Mouse (Mus musculus) T-helper 1 cell (primary cell): ENCODE results near the gene Tuba1b.
"Not testable (repeated sequence)": the region's sequence is repeated elsewhere in the genome, so short reads cannot be mapped to it uniquely, and the experiment has no call there.

Experiments used
- in situ Hi-C: fragments of 300-600 bp; cut with MboI, MseI; formaldehyde crosslinking; loops from one replicate; pipeline ENCODE4 v1.15.1; 2025; ENCODE audit warnings: high pct_unique_total_duplicates

Gene Tuba1b

DNA sequence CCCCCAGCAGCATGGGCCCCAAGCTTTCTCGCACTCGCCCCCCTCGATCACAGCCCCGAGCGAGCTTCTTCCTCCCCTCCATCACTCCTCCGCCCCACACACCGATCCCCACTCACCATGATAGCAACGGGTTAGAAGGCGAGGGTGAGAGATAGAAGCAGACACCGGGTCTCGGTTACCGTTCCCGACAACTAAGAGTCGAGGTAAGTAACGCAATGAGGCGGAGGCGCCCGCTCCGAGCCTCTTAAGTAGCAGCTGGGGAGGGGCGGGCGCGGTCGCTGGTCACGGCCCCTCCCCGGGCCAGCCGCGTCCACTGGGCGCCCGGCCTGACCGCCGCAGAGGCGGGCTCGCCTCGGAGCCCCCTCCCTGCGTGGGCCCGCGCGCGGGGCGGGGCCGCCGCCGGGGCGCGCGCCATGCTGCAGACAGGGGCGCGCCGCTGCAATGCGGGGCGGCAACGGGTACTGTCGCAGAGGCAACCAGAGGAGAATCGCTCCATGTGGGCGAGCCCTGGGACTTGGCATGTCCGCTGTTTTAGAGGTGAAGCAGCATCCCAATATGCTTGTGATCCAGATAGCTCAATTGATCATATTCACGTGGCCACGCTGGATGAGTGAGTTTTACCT, at the start of gene Tuba1b:
TSS of gene Tuba1b (minus strand) at position 349 of the 623 bp plus-strand sequence.
- in situ Hi-C loops: loop anchor here (5.0 to 10.0 kb wide), 2 partner anchors 98 to 310 kb away; no protein-coding TSS in a partner anchor

DNA sequence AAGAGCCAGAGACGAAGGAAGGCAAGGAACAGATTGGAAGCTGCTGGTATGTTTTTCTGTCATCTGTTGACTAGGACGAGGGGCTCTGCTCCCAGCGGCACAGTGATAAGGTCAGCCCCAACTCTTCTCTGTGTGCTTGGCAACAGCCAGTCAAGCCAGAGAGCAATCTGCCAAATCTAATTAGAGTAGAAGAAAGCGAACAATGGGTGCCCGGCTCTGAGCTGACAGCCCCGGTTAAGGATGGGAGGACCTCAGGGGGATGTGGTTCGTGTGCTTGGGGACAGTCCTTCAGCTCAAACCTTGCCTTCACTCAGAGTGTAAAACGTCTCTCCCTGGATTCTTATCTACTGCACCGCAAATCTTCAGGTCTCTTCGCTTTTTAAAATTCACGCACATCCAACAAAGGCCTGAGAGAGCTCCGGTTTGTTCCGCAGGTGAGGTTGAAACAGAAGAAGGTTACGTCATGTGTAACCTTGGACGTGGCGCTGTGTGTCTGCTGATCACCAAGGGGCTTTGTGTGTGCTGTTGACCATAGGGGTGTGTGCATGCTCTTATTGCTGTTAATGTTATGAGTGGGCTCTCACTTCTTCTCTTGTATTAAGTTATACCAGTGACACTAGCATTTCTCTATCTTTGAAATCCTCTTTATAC, 49.2 kb upstream of the Tuba1b start:
- in situ Hi-C loops: loop anchor here (5.0 kb wide), 1 partner anchor 41 kb away; no protein-coding TSS in a partner anchor

DNA sequence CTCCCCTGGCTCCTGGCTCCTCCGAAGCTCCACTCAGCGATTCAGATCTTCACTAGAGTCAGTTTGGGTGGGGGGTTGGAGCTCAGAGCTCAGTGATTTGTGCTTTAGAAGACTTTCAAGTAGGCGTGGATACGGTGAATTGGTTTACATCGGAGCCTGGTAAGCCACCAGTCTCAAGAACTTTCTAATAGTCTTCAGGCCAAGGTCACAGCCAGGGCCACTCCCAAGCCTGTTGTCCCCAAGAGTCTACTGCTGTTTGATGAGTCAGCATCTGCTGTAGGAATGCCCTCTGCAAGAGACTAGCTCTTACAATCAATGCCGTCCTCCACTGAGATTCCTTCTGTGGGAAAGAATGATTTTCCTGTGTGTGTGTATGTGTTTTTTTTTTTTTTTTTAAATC, 47.7 kb upstream of the Tuba1b start:
- in situ Hi-C loops: loop anchor here (5.0 kb wide), 1 partner anchor 40 kb away; no protein-coding TSS in a partner anchor

DNA sequence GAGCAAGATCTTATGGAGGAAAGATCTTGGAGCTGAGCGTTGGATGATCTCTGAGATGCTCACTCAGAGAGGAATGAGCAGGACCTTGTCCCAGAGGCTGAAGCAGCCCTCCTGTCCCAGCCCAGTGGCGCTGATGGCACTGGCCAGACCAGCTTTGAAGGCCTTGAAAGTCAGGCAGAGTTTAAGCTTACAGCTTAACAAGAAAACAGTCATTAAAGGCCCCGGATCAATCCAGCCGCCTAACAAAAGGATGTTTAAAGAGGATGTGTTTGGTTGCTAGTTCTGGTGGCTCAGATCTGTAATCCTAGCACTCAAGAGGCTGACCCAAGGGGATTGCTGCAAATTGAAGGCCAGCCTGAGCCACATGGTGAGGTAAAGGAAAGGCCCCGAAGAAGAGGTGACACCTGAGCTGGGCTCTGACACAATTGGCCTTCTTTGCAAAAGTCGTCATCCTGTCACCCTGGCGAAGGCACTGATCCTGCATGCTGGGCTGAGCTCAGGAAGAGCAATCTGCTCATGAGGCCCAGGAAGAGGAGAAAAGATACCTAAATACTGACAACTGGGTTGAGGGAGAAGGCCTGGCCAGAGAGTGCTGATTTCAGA, 45.7 kb upstream of the Tuba1b start:
- in situ Hi-C loops: loop anchor here (5.0 kb wide), 1 partner anchor 38 kb away; no protein-coding TSS in a partner anchor

DNA sequence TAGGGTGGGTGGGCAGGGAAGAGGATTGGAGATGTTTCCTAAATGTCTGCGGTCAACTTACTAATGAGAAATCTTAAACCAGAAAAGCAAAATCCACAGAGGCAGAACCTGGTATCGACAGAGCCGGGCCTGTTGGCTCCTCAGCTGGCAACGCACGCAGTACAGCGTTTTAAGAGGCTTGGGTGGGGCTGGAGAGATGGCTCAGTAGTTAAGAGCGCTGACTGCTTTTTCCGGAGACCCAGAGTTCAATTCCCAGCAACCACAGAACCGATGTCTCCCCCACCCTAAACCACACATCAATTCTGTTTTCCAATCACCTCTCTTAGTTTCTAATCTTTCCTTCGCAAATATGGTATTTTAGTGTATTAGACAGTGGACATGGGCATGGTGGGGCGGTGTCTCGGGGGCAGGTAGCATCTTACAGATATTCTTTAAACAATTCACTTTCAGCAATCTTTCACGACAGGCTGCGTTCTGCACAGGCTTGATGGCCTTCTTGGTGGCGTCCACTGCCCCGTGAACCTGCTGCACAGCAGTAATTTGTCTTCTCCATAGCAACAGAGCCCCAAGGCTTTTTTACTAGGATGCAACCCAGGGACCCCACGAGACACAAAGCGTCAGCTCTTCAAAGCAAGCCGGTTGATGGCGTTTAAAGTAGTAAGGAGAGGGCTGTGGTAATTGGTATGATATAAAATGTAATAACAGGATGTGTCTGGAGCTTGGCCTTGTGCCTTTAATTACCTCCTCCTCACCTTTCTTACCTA, 44.2 kb upstream of the Tuba1b start:
- in situ Hi-C loops: no loop called here

DNA sequence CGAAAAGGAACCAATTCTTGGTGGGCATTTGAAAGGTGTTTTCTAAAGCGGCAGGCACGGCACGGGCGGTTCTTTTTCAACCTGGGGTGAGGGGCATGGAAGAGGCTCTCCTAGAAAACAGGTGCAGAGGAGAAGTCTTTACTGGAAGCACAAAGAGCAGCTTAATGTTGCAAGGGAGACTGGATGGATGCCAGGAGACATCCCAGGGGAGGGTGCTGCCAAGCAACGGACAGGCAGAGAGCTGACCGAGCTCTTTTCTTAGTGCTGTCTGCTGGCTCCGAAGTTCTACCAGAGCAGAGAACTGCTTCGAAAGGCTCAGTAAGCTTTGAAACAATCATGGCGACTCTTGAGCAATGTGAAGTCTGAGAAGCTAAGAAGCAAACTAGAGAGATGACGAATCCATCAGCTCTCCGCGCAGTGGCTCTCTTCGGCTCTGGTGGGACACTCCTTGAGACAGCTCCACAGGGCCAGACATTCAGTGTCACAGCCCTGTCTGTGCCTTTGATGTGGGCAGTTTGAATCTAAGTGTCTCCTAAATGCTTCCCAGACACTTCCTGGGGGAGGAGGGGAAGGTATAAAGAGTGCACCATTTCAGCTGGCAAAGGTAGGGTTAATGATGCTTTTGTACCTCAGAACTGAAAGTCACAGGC, 43.5 kb upstream of the Tuba1b start:
- in situ Hi-C loops: no loop called here

DNA sequence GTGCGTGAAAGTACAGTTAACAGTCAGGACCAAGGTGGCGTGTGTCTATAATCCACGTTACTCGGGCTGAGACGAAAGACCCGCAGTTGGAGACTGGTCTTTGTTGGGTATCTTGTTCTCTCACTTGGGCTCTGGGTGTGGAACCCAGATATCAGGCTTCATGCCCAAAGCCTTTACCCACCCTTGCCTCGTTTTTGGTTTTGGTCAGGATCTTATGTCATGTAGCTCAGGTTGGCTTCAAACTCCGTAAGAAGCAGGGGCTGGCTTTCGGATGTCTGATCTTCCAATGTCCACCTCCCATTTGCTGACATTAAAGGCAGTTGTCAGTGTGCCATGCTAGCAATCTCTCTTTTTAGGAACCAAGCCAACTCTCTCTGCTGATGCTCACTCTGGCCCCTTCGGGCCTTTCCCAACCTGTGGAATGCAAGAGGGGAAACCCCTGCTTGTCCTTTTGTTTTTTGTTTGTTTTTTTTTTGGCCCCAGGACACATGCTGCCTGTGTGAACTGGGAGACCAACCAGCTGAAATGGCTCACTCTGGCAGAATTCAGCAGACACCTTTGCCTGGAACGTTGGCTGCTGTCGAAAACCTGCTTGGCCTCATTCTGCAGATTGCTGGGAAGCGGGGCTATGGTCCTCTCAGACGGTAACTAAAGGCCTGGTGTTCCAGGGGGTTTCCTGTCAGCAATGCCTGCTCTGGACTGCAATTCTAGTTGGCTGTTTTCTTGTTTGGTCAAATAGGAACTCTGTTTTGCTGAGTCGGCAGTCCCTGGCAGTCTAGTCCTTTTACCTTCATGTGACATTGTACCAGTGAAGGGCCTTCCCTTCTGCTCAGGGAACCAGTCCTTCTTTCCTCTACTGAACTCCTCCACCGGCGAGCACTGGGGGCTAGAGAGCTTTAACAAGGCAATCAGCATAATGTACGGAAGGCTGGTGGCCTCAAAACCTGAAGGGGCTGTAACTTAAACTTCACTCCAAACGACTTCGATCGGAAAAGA, 42.7 kb upstream of the Tuba1b start:
- in situ Hi-C loops: no loop called here

DNA sequence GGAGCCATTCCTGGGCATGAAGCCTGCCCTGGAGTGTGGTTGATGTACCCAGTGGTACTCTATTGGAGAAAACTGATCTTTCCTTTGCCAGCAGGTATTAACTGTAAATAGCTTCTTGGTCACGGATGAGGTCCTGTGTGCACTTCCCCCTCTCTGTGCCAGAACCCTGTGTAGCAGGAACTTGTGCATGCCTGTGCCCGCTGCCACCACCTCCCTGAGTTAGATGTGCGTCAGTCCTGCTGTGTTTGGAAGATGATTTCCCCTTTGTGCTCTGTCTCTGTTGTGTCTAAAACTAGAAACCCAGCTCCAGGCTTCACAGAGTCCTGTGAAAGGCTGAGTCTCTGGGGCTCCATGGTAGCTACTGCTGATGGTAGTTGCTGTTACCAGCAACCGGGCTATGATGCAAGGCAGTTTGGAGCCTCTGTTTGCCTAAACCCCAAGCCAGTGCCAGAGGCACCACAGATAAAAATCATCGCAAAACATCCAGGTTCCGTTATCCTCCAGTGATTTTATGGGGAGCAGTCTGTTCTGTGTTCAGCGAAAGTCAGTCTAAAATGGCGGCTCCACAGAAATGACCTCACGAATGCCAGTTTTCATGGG, 38.8 kb upstream of the Tuba1b start:
- in situ Hi-C loops: no loop called here

DNA sequence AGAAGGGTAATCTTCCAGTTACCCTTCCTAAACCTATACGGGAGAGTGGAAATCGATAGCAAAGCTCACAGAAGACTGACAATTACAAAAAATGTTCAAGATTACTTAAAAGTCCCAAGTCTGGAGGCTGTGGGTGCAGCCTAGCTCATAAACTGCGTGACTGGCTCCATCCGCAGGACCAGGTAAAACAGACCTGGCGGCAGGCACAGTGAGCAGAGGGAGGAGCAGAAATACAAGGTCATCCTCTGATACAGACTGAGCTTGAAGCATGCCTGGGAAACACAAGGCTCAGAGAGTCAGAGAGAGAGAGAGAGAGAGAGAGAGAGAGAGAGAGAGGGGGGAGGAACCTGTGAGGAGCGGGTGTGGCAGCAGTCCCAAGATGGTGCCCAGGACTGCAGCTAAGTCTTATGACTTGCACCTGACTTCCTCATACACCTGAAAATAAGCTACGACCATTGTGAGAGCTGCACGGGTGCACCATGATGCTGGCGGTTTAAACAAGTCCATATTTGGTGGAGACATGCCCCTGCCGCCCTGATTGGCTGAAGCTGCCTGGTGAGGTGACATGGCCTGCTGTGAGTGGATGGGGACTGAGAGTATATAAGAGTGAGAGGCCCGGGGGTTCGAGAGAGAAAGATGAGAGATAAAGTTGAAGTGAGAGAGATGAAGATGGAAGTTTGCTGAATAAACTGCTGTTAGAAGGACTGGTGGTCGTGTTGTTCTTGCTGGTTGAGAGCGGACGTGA, 37.4 kb upstream of the Tuba1b start:
- in situ Hi-C loops: not testable (repeated sequence)

DNA sequence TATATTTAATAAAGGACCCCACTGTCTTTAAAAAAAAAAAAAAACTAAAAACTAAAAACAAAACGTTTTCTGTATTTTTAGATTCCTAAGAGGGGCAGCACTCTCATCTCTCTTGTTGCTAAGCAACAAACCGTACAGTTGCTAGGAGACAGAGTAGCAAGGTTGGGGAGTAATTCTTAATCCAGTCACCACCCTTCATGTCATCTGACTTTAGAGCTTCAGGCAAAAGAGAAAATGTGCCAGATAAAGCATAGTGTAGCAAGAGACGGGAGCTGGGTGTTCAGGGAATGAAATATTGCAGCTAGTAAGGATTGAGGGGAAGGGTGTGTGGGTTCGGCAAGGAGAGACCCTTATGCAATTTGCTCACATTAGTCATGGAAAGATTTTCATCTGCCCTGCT, 36.7 kb upstream of the Tuba1b start:
- in situ Hi-C loops: no loop called here

DNA sequence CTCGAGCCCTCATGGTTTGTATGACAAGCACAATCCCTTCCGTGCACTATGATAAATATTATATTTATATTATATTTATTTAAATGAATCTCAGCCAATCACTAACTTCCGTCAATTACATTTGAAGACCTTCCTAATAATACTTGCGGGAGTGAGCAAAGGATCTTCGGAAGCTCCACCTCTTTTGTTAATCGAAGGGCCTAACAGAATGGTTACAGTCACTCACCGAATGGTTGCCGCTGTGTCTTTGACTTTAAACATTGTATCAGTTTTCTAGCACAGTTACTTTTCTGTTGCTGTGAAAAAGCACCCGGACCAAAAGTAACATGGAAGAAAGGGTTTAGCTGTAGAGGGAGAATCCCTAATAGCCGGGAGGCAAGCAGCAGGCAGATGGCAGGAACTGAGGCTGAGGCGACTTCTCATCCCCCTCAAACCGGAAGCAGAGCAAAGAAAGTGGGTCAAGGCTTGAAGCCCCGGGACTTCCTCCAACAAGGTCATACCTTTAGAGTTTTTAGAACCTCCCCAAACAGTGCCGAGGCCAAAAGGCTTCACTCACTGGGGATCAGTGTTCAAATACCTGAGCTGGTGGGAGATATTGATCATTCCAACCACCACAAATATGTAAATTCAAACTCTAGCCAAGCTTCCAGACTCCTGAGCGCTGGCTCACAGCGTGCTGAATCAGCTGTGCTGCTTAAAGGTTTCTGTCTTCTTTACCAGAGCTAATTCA, 35.2 kb upstream of the Tuba1b start:
- in situ Hi-C loops: no loop called here

DNA sequence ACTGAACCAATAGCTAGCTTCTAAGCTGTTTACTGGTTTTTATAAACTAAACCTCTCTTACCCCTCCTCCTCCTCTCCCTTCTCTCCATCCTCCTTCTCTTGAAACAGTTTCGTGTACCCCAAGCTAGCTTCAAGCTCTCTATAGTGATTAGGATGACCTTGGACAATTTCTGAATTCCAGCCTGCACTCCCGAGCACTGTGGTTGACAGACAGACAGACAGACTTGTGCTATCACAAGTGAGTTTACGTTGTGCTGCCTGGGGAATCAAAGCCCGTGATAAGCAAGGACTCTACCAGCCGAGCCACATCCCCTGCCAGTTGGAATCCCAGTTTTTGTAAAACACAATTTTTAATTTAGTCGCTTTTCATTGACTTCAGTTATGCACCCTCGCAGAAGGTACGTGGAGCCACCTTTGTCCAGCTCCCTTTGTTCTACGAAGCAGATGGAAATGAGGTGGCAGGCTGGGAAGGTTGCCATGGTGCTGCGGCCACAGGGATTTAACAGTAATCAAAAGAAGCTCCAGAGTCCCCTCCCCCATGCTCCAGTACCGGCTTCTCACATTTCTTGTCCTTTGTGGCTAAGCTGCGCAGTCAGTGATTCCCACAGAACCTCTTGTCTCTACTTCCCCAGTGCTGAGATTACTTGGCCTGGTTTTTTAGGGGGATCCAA, 34.5 kb upstream of the Tuba1b start:
- in situ Hi-C loops: no loop called here

DNA sequence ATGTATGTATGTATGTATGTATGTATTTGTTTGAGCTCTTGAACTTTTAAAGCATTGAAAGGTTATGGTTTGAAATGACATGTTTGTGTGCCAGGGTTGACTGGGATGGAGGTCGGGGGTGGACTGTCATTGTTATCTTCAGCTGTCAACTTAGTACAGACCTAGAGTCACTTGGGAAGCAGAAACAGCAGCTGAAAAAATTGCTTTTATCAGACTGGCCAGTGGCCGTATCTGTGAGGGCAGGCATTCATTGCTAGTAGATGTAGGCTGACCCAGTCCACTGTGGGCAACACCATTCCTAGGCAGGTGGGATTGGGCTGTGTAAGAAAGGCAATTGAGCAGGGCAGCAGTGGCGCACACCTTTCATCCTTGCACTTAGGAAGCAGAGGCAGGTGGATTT, 25.2 kb upstream of the Tuba1b start:
- in situ Hi-C loops: no loop called here

DNA sequence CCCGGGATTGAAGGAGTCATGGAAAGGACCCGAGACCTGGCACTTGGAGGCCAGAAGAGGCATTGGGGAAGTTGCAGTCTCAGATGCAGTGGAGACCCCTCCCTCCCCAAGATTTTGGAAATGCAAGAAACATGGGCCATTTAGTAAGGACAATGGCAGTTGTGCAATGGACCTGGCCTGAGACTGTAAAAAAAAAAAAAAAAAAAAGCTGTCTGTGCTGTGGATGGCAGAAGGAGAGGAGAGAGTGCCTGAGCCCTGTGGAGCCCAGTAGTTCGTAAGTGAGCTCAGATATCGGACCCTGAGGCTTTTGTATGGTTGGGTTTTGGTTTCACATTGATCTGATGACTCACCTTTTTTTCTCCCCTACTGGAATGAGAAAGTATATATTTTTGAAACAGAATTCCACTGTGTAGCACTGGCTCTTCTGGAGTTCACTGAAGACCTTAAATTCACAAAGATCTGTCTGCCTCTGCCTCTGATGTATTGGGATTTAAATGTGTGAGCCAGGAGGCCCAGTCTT, 24.6 kb upstream of the Tuba1b start:
- in situ Hi-C loops: no loop called here

DNA sequence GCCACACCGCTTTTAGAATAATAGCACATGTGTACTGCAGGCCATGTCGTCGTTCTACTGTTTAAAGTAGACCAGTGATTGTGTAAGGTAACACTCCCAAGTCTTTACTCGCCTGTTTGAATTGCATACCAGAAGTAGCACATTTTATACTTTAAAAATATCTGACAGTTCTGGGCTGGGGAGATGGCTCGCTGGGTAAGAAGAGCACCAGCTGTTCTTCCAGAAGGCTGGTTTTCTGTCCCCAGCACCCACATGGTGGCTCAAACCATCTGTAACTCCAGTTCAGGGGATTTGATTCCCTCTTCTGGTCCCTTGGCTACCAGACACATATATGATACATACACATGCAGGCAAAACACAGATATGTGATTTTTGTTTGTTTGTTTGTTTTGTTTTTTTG, 23.1 kb upstream of the Tuba1b start:
- in situ Hi-C loops: no loop called here

DNA sequence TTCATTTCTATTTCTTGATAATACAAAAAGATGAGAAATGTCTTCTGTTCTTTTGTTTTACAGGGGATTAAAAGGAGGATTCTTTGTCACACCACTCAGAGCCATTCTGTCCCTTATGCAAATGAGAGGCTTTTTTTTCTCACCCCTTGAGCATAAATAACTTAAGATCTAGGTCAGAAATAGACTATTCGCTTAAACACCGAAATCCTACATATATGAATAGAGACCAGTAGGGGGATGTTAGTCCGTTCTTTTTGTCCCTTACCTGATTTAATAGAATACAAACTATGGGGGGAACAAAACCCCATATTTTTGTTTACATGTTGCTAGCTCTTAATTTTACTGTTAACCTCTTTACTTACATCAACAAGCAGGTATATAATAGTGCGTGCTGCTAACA, 21.6 kb upstream of the Tuba1b start:
- in situ Hi-C loops: no loop called here

DNA sequence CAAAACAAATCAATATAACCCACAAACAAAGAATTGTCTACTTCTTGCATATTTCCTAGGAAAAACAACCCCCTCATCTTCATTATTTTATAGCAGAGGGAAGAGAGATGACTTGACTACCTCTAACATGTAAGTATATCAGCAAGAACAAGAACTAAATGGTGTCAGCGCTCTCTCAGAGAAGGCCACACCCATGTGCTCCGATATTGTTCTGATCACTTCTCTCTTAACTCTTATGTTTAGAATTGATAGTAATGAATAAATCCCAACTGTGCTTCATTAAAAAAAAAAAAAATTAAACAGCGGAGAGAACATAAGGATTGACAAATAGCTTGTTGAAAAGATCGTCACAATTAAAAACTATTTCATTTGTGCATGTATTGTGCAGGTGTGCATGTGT, 21.0 kb upstream of the Tuba1b start:
- in situ Hi-C loops: no loop called here
